Mouse (Mus musculus): ENCODE measurements around the gene Guca1b. TPM values are rescaled to one million over a fixed set of nuclear protein-coding genes. Genes with fewer than 3 reads are reported as not detected.

Gene Guca1b
- polyA plus RNA-seq, 1 experiment = 0.11 TPM

DNA sequence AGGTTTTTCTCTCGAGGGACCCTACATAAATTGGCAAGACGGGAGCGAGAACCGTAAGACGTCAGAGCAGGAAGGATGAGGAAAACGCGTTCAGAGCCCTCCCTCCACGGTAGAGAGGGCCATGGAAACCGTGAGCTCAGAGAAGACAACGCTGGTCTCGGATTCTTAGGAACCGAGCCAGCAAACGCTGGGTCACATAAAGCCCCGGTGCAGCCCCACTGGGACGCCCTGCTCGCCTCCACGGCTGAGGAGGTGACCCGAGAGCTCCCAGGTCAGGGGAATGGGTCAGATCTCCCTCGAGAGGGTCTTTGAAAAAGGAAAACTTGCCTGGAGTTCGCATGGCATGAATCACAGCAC, 16.1 kb upstream of the Guca1b start:
- H3K79me3 ChIP-seq (ENCODE audit: low read depth) = peaks cover 22% of the 10 kb centered on the region
- peak overlapping the region; percentile 87 for H3K4me3 ChIP-seq (ENCODE audit: insufficient read depth, poor library complexity, severe bottlenecking)
- no peaks in the 10 kb centered on the region for H3K27me3 ChIP-seq (ENCODE audit: control insufficient read depth, insufficient read depth, insufficient read length)
- TF ChIP-seq MAX (IDR thresholded peaks at IDR 0.05) (no peak), FOSL1 (IDR thresholded peaks at IDR 0.05; ENCODE audit: insufficient read depth, low read length, poor library complexity, severe bottlenecking) (no peak), MYOD1 (IDR thresholded peaks at IDR 0.05; ENCODE audit: control insufficient read depth, insufficient read length, low read depth) (no peak), USF1 (IDR thresholded peaks at IDR 0.05; ENCODE audit: low read depth) (no peak)
- peak overlapping the region; percentile 81 for H3ac ChIP-seq (ENCODE audit: control insufficient read depth, insufficient read length, low read depth)
- peaks cover 25% of the 10 kb centered on the region for H3K36me3 ChIP-seq (ENCODE audit: control insufficient read depth, insufficient read depth)
- peaks cover 40% of the 10 kb centered on the region for H3K79me2 ChIP-seq (ENCODE audit: control insufficient read depth, insufficient read depth)

- no peak overlapping the region for H3K4me3 ChIP-seq (ENCODE audit: insufficient read depth, poor library complexity, severe bottlenecking)
- no peak overlapping the region for H3ac ChIP-seq (ENCODE audit: control insufficient read depth, insufficient read length, low read depth)
- no peaks in the 10 kb centered on the region for H3K27me3 ChIP-seq (ENCODE audit: control insufficient read depth, insufficient read depth, insufficient read length)
- H3K79me3 ChIP-seq (ENCODE audit: low read depth) = peaks cover 22% of the 10 kb centered on the region
- peak; percentile 42 for TF ChIP-seq CTCF (IDR thresholded peaks at IDR 0.05; ENCODE audit: control insufficient read depth, insufficient read depth, insufficient read length)
- TF ChIP-seq USF1 (IDR thresholded peaks at IDR 0.05; ENCODE audit: low read depth) = no peak
- H3K36me3 ChIP-seq (ENCODE audit: control insufficient read depth, insufficient read depth) = peaks cover 49% of the 10 kb centered on the region
- peaks cover 40% of the 10 kb centered on the region for H3K79me2 ChIP-seq (ENCODE audit: control insufficient read depth, insufficient read depth)
Measured at GRCm38 (mm10) chr17:47371451-47371850, 13.7 kb upstream of the Guca1b start.

GRCm38 (mm10) chr17:47373991-47374390, 11.2 kb upstream of the Guca1b start:
- H3K27me3 ChIP-seq (ENCODE audit: control insufficient read depth, insufficient read depth, insufficient read length) = no peaks in the 10 kb centered on the region

DNA sequence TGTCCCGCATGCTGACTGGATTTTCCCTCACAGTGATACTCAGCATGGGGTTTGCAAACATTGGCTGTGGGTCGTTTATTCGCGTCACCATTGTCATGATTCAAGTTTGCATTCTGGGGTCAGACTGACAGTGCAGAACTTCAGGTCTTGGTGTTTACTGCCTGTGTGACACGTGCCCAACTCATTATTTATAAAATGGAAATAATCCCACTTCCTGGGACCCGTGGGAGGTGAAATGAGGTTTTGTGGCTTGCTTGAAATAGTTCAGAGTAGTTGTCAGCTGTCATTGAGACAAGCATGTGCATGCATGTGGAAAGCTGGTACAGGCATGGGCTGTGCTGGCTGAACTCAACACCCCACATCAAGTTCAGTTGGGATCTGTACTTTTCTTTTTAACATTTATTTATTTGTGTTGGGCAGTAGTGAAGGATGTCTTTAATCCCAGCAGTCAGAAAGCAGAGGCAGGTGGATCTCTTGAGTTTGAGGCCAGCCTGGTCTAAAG, 8.4 kb upstream of the Guca1b start:
- Histone ChIP-seq H3K36me3 (ENCODE audit: control insufficient read depth, insufficient read depth) (peaks cover 77% of the 10 kb centered on the region), H3K79me3 (ENCODE audit: low read depth) (peaks cover 5% of the 10 kb centered on the region), H3K4me3 (ENCODE audit: insufficient read depth, poor library complexity, severe bottlenecking) (no peak overlapping the region), H3ac (ENCODE audit: control insufficient read depth, insufficient read length, low read depth) (no peak overlapping the region), H3K27me3 (ENCODE audit: control insufficient read depth, insufficient read depth, insufficient read length) (no peaks in the 10 kb centered on the region), H3K79me2 (ENCODE audit: control insufficient read depth, insufficient read depth) (peaks cover 8% of the 10 kb centered on the region)
- TF ChIP-seq FOSL1 (IDR thresholded peaks at IDR 0.05; ENCODE audit: insufficient read depth, low read length, poor library complexity, severe bottlenecking) (no peak), CTCF (IDR thresholded peaks at IDR 0.05; ENCODE audit: control insufficient read depth, insufficient read depth, insufficient read length) (no peak), MYOG (IDR thresholded peaks at IDR 0.05; ENCODE audit: control insufficient read depth, extremely low read depth, insufficient read length) (no peak), MAX (IDR thresholded peaks at IDR 0.05) (no peak), CEBPB (IDR thresholded peaks at IDR 0.05; ENCODE audit: low read depth) (no peak), USF1 (IDR thresholded peaks at IDR 0.05; ENCODE audit: low read depth) (no peak), MYOD1 (IDR thresholded peaks at IDR 0.05; ENCODE audit: control insufficient read depth, insufficient read length, low read depth) (no peak)

More at GRCm38 (mm10) chr17:47373991-47374390, 11.2 kb upstream of the Guca1b start:
- H3K79me2 ChIP-seq (ENCODE audit: control insufficient read depth, insufficient read depth) = peaks cover 36% of the 10 kb centered on the region
- H3K36me3 ChIP-seq (ENCODE audit: control insufficient read depth, insufficient read depth) = peaks cover 67% of the 10 kb centered on the region
- H3K4me3 ChIP-seq (ENCODE audit: insufficient read depth, poor library complexity, severe bottlenecking) = no peak overlapping the region
- H3K79me3 ChIP-seq (ENCODE audit: low read depth) = peaks cover 22% of the 10 kb centered on the region
- TF ChIP-seq MYOD1 (IDR thresholded peaks at IDR 0.05; ENCODE audit: control insufficient read depth, insufficient read length, low read depth) (no peak), CTCF (IDR thresholded peaks at IDR 0.05; ENCODE audit: control insufficient read depth, insufficient read depth, insufficient read length) (no peak), CEBPB (IDR thresholded peaks at IDR 0.05; ENCODE audit: low read depth) (no peak), FOSL1 (IDR thresholded peaks at IDR 0.05; ENCODE audit: insufficient read depth, low read length, poor library complexity, severe bottlenecking) (no peak), USF1 (IDR thresholded peaks at IDR 0.05; ENCODE audit: low read depth) (no peak), MYOG (IDR thresholded peaks at IDR 0.05; ENCODE audit: control insufficient read depth, extremely low read depth, insufficient read length) (no peak), MAX (IDR thresholded peaks at IDR 0.05) (no peak)
- H3ac ChIP-seq (ENCODE audit: control insufficient read depth, insufficient read length, low read depth) = no peak overlapping the region

GRCm38 (mm10) chr17:47378133-47378532, 7.1 kb upstream of the Guca1b start:
- Histone ChIP-seq H3K27me3 (ENCODE audit: control insufficient read depth, insufficient read depth, insufficient read length) (no peaks in the 10 kb centered on the region), H3K79me2 (ENCODE audit: control insufficient read depth, insufficient read depth) (no peaks in the 10 kb centered on the region), H3ac (ENCODE audit: control insufficient read depth, insufficient read length, low read depth) (no peak overlapping the region), H3K79me3 (ENCODE audit: low read depth) (no peaks in the 10 kb centered on the region), H3K4me3 (ENCODE audit: insufficient read depth, poor library complexity, severe bottlenecking) (no peak overlapping the region), H3K36me3 (ENCODE audit: control insufficient read depth, insufficient read depth) (peaks cover 64% of the 10 kb centered on the region)
- TF ChIP-seq CEBPB (IDR thresholded peaks at IDR 0.05; ENCODE audit: low read depth) = no peak
- TF ChIP-seq USF1 (IDR thresholded peaks at IDR 0.05; ENCODE audit: low read depth) = no peak
- no peak for TF ChIP-seq MAX (IDR thresholded peaks at IDR 0.05)
- TF ChIP-seq MYOG (IDR thresholded peaks at IDR 0.05; ENCODE audit: control insufficient read depth, extremely low read depth, insufficient read length) = no peak
- TF ChIP-seq MYOD1 (IDR thresholded peaks at IDR 0.05; ENCODE audit: control insufficient read depth, insufficient read length, low read depth) = no peak
- no peak for TF ChIP-seq FOSL1 (IDR thresholded peaks at IDR 0.05; ENCODE audit: insufficient read depth, low read length, poor library complexity, severe bottlenecking)
- TF ChIP-seq CTCF (IDR thresholded peaks at IDR 0.05; ENCODE audit: control insufficient read depth, insufficient read depth, insufficient read length) = no peak

- H3K4me3 ChIP-seq (ENCODE audit: insufficient read depth, poor library complexity, severe bottlenecking) = no peak overlapping the region
- no peak for TF ChIP-seq MYOG (IDR thresholded peaks at IDR 0.05; ENCODE audit: control insufficient read depth, extremely low read depth, insufficient read length)
- no peak for TF ChIP-seq CTCF (IDR thresholded peaks at IDR 0.05; ENCODE audit: control insufficient read depth, insufficient read depth, insufficient read length)
- TF ChIP-seq FOSL1 (IDR thresholded peaks at IDR 0.05; ENCODE audit: insufficient read depth, low read length, poor library complexity, severe bottlenecking) = no peak
- no peak for TF ChIP-seq CEBPB (IDR thresholded peaks at IDR 0.05; ENCODE audit: low read depth)
- TF ChIP-seq MYOD1 (IDR thresholded peaks at IDR 0.05; ENCODE audit: control insufficient read depth, insufficient read length, low read depth) = no peak
- no peak for TF ChIP-seq USF1 (IDR thresholded peaks at IDR 0.05; ENCODE audit: low read depth)
- no peak for TF ChIP-seq MAX (IDR thresholded peaks at IDR 0.05)
- H3K79me3 ChIP-seq (ENCODE audit: low read depth) = no peaks in the 10 kb centered on the region
- H3K36me3 ChIP-seq (ENCODE audit: control insufficient read depth, insufficient read depth) = peaks cover 28% of the 10 kb centered on the region
- H3ac ChIP-seq (ENCODE audit: control insufficient read depth, insufficient read length, low read depth) = no peak overlapping the region
- H3K79me2 ChIP-seq (ENCODE audit: control insufficient read depth, insufficient read depth) = no peaks in the 10 kb centered on the region
- H3K27me3 ChIP-seq (ENCODE audit: control insufficient read depth, insufficient read depth, insufficient read length) = no peaks in the 10 kb centered on the region
Measured at GRCm38 (mm10) chr17:47381917-47382316, 3.3 kb upstream of the Guca1b start.

Data from C2C12 (cell line).